Mouse (Mus musculus) ES-E14 (cell line): ENCODE measurements around the gene Clpp. TPM values are rescaled to one million over a fixed set of nuclear protein-coding genes. Genes with fewer than 3 reads are reported as not detected.
A peak's percentile ranks its signal among the peaks of the same experiment; 100 is the strongest.

Experiments
- DNase-seq: peaks from one replicate; pipeline ENCODE4 v3.0.0-alpha.2; 2013; ENCODE audit warnings: low read depth, low spot score
- H3K27ac ChIP-seq: 2 replicates; pipeline ENCODE4 v1.5.1; 2012; ENCODE audit warnings: low read depth, mild to moderate bottlenecking, low read length, moderate library complexity, mixed read lengths; ENCODE audit not compliant: poor library complexity, insufficient read depth, severe bottlenecking
- H3K36me3 ChIP-seq: 2 replicates; pipeline ENCODE4 v1.6.1; 2012; ENCODE audit warnings: mild to moderate bottlenecking, low read length, moderate library complexity, mixed read lengths; ENCODE audit not compliant: control insufficient read depth, poor library complexity, insufficient read depth, severe bottlenecking
- H3K4me1 ChIP-seq, 2 experiments: fragments of 150-350 bp in 1 of 2; sonication (generic) in 1 of 2; 2 replicates each; pipeline ENCODE4 v1.6.1; 2012; ENCODE audit warnings: low read length in 2 of 2, mild to moderate bottlenecking in 1 of 2, mixed read lengths in 1 of 2; ENCODE audit not compliant: control insufficient read depth in 2 of 2, insufficient read depth in 2 of 2, poor library complexity in 1 of 2
- H3K4me3 ChIP-seq, 2 experiments: fragments of 150-350 bp in 1 of 2; sonication (generic) in 1 of 2; 2 replicates each; pipeline ENCODE4 v1.5.1; 2012; ENCODE audit warnings: low read length in 2 of 2, low read depth in 1 of 2, mild to moderate bottlenecking in 1 of 2, mixed read lengths in 1 of 2; ENCODE audit not compliant: insufficient read depth in 1 of 2, poor library complexity in 1 of 2, severe bottlenecking in 1 of 2
- H3K9ac ChIP-seq: 2 replicates; pipeline ENCODE4 v1.6.1; 2012; ENCODE audit warnings: low read depth, mild to moderate bottlenecking, low read length, mixed read lengths; ENCODE audit not compliant: poor library complexity, insufficient read depth, severe bottlenecking
- H3K9me3 ChIP-seq: fragments of 150-350 bp; sonication (generic); 2 replicates; pipeline ENCODE4 v1.6.1; 2012; ENCODE audit warnings: low read depth, mild to moderate bottlenecking, low read length; ENCODE audit not compliant: control insufficient read depth, insufficient read depth
- CHD2 ChIP-seq: IDR thresholded peaks from 2 replicates; pipeline ENCODE4 v1.6.1; 2014; ENCODE audit warnings: mild to moderate bottlenecking, low read depth, low read length, inconsistent platforms
- HCFC1 ChIP-seq: IDR thresholded peaks from 2 replicates; pipeline ENCODE4 v1.6.1; 2012; ENCODE audit warnings: low read length, inconsistent platforms, borderline replicate concordance; ENCODE audit not compliant: insufficient read depth
- MAFK ChIP-seq: IDR thresholded peaks from 2 replicates; pipeline ENCODE4 v1.6.1; 2014; ENCODE audit warnings: mild to moderate bottlenecking, low read depth, low read length, inconsistent platforms; ENCODE audit not compliant: insufficient read depth
- ZC3H11A ChIP-seq: IDR thresholded peaks from 2 replicates; pipeline ENCODE4 v1.6.1; 2012; ENCODE audit warnings: low read depth, mild to moderate bottlenecking, inconsistent platforms, low read length, borderline replicate concordance
- ZNF384 ChIP-seq: IDR thresholded peaks from 2 replicates; pipeline ENCODE4 v1.6.1; 2012; ENCODE audit warnings: low read depth, low read length, inconsistent platforms
- in situ Hi-C, 2 experiments: fragments of 600-800 bp; cut with MboI; formaldehyde crosslinking; loops; one replicate each; pipeline ENCODE4 v1.15.1; 2025; ENCODE audit warnings: low sequenced_read_pairs in 2 of 2, inconsistent platforms in 1 of 2; ENCODE audit not compliant: unreplicated experiment in 2 of 2
- total RNA-seq: library from RNA; depleted of rRNA; stranded (reverse); fragments of 300-350 nt; gene quantifications from 2 replicates; pipeline ENCODE4 v1.2.3, GENCODE M21; 2012

The Clpp gene
- total RNA-seq, 1 experiment, result 185 TPM

DNA sequence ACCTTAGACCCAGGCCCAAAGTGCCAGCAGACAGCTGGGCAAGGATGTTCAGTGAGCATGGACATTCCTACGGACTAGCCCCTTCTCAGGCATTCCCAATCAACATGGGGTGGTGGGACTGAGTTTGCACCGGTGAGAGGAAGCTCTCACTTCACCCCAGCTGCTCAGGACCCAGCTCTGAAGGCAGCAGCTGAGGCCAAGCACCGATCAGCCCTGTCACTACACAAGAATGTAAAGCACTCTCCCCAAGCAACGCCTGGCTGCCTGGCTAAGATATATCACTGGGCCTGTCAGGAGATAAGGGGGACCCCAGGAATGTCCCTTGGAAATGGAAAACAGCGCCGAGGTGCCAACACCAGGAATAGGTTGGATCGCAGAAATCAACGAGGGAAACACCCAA lies 11.1 kb downstream of the Clpp start:
- Histone ChIP-seq H3K36me3 (peaks cover 40% of the 10 kb centered on the region), H3K4me3 (no peak overlapping the region), H3K9ac (no peak overlapping the region), H3K9me3 (no peaks in the 10 kb centered on the region), H3K27ac (no peak overlapping the region), H3K4me1 (peaks cover 0 to 7% of the 10 kb centered on the region in 2 experiments; a peak in 1 of 4 replicates)
- DNase-seq, result no peak
- TF ChIP-seq HCFC1 (no peak), CHD2 (no peak), ZNF384 (0 out of 2 replicates have a peak, but pooled peaks have one; percentile 14)
- in situ Hi-C loops, result no loop called here

GRCm38 (mm10) chr17:57003994-57004393 lies 13.9 kb downstream of the Clpp start:
- Histone ChIP-seq H3K9ac (no peak overlapping the region), H3K36me3 (peaks cover 45% of the 10 kb centered on the region), H3K4me3 (no peak overlapping the region), H3K4me1 (peaks cover 0 to 6% of the 10 kb centered on the region in 2 experiments; a peak in 2 of 4 replicates), H3K27ac (no peak overlapping the region), H3K9me3 (no peaks in the 10 kb centered on the region)
- TF ChIP-seq ZC3H11A (no peak), CHD2 (no peak), MAFK (no peak), ZNF384 (no peak), HCFC1 (no peak)
- in situ Hi-C loops, result no loop called here
- no peak for DNase-seq

- peak overlapping the region; percentile 22; the same call in 1 of the 2 replicates for H3K9ac ChIP-seq
- TF ChIP-seq CHD2 (no peak), ZNF384 (no peak), MAFK (no peak), ZC3H11A (no peak), HCFC1 (no peak)
Observed at GRCm38 (mm10) chr17:57007137-57007905, 17.2 kb downstream of the Clpp start.

DNA sequence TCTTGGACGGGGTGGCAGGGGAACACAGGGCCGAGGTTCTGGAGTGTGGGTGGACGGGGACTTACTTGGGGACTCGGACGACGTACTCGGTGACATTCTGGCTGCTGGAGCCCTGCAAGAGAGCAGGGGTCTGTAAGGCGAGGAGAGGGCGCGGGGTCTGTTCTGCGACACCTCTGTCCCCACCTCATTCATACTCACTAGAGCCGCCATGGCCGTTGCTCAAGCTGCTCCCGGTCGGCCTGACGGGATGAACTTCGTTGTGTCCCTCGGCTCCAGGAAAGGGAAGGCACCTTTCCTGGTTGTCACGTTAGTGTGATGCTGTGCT lies 20.8 kb downstream of the Clpp start:
- H3K9ac ChIP-seq, result peak overlapping the region; percentile 92
- H3K4me1 ChIP-seq, result peaks cover 0 to 13% of the 10 kb centered on the region in 2 experiments; a peak in 2 of 4 replicates
- DNase-seq, result no peak
- H3K27ac ChIP-seq, result peak overlapping the region; percentile 57
- peak overlapping the region; percentile 80 to 90 for H3K4me3 ChIP-seq
- H3K36me3 ChIP-seq, result peaks cover 19% of the 10 kb centered on the region
- no peaks in the 10 kb centered on the region for H3K9me3 ChIP-seq
- TF ChIP-seq ZC3H11A, result no peak
- no peak for TF ChIP-seq CHD2
- no peak for TF ChIP-seq ZNF384
- no peak for TF ChIP-seq HCFC1
- TF ChIP-seq MAFK, result no peak
- in situ Hi-C loops, result no loop called here

More at GRCm38 (mm10) chr17:57007137-57007905, 17.2 kb downstream of the Clpp start:
- no peak overlapping the region for H3K27ac ChIP-seq
- peak; percentile 39 for DNase-seq
- H3K9me3 ChIP-seq, result no peaks in the 10 kb centered on the region
- peaks cover 0 to 11% of the 10 kb centered on the region in 2 experiments; a peak in 2 of 4 replicates for H3K4me1 ChIP-seq
- peaks cover 42% of the 10 kb centered on the region for H3K36me3 ChIP-seq
- H3K4me3 ChIP-seq, result peak overlapping the region in 1 of 2 experiments; percentile 3; a peak in 1 of 4 replicates
- in situ Hi-C loops, result no loop called here
